Mouse (Mus musculus) G1E (cell line): ENCODE measurements at regions not wholly inside any gene's neighbourhood (a gene's known extent, or its start where the extent isn't known, plus 50 kb on each side); places are given as distances from the start of the nearest gene placed in this dataset.

Experiments
- ATAC-seq: 2 replicates; pipeline ENCODE4 v1.8.0; 2016; ENCODE audit warnings: mild to moderate bottlenecking; ENCODE audit not compliant: insufficient number of reproducible peaks, poor library complexity, low FRiP score, severe bottlenecking; ENCODE audit errors: extremely low read depth
- DNase-seq: peaks from one replicate; pipeline ENCODE4 v3.0.0; 2012; ENCODE audit warnings: low spot score
- H3K27me3 ChIP-seq: 2 replicates; pipeline ENCODE4 v1.6.1; 2012; ENCODE audit warnings: mild to moderate bottlenecking, low read length, inconsistent platforms; ENCODE audit not compliant: insufficient read depth
- H3K36me3 ChIP-seq: replicated peaks from 2 replicates; pipeline ENCODE3; 2012; ENCODE audit warnings: mild to moderate bottlenecking, inconsistent platforms
- H3K4me1 ChIP-seq: 2 replicates; pipeline ENCODE4 v1.6.1; 2012; ENCODE audit warnings: low read depth, low read length, inconsistent platforms, mixed read lengths; ENCODE audit not compliant: insufficient read depth
- H3K4me3 ChIP-seq: 2 replicates; pipeline ENCODE4 v1.5.1; 2012; ENCODE audit warnings: low read depth, mild to moderate bottlenecking, inconsistent platforms, low read length, moderate library complexity, mixed read lengths
- H3K9me3 ChIP-seq: replicated peaks from 2 replicates; pipeline ENCODE4 v1.6.1; 2012; ENCODE audit warnings: inconsistent platforms
- CTCF ChIP-seq: IDR thresholded peaks from 2 replicates; pipeline ENCODE4 v1.5.1; 2012; ENCODE audit warnings: low read depth, low read length, inconsistent platforms, mixed read lengths
- GATA1 ChIP-seq: IDR thresholded peaks from 2 replicates; pipeline ENCODE4 v1.6.1; 2012; ENCODE audit warnings: borderline replicate concordance, low read length, inconsistent platforms, mixed read lengths
- GATA2 ChIP-seq: IDR thresholded peaks from 2 replicates; pipeline ENCODE4 v1.6.1; 2012; ENCODE audit warnings: low read depth, low read length, inconsistent platforms, borderline replicate concordance
- POLR2AphosphoS5 ChIP-seq: IDR thresholded peaks from 2 replicates; pipeline ENCODE4 v1.6.1; 2012; ENCODE audit warnings: low read depth, low read length, inconsistent platforms; ENCODE audit not compliant: insufficient replicate concordance
- TAL1 ChIP-seq: conservative IDR thresholded peaks from 2 replicates; pipeline ENCODE4 v1.6.1; 2012; ENCODE audit warnings: low read depth, low read length, inconsistent platforms, mixed read lengths

- H3K4me1 ChIP-seq = no peaks in the 10 kb centered on the region
- ATAC-seq (no peak), DNase-seq (no peak)
- H3K4me3 ChIP-seq = no peak overlapping the region
- peaks cover 16% of the 10 kb centered on the region for H3K9me3 ChIP-seq
- no peaks in the 10 kb centered on the region for H3K36me3 ChIP-seq
- TF ChIP-seq GATA1 (no peak), POLR2AphosphoS5 (no peak), CTCF (no peak), TAL1 (no peak), GATA2 (no peak)
- no peaks in the 10 kb centered on the region for H3K27me3 ChIP-seq
Observed at GRCm38 (mm10) chr1:186376906-186377623, 260.0 kb upstream of the Lyplal1 start.

GRCm38 (mm10) chr1:186374009-186374649, 257.0 kb upstream of the Lyplal1 start:
- ATAC-seq (no peak), DNase-seq (no peak)
- peaks cover 24% of the 10 kb centered on the region for H3K9me3 ChIP-seq
- no peaks in the 10 kb centered on the region for H3K36me3 ChIP-seq
- H3K4me3 ChIP-seq = no peak overlapping the region
- H3K27me3 ChIP-seq = no peaks in the 10 kb centered on the region
- TF ChIP-seq GATA1 (no peak), TAL1 (no peak), GATA2 (no peak), CTCF (no peak), POLR2AphosphoS5 (no peak)
- H3K4me1 ChIP-seq = no peaks in the 10 kb centered on the region

GRCm38 (mm10) chr1:186373386-186373785, 256.3 kb upstream of the Lyplal1 start:
- peaks cover 21% of the 10 kb centered on the region for H3K9me3 ChIP-seq
- no peak for ATAC-seq

DNA sequence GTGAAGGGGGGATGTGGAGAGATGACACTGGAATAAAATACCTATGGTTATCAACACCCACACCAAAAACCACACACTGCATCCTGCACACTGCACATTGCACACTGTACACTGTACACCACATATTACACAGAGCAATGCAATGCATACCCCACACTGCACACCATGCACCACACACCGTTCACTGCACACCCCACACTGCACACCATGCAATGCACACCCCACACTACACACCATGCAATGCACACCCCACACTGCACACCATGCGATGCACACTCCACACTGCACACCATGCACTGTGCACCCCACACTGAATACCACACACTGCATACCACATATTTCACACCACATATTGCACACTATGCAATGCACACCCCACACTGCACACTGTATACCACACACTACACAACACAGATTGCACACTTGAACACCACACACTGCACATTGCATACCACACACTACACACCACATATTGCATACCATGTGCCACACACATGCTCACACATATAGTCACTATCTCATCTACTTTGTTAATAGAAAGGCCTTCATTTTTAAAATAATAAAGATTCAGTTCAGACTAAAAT, 255.8 kb upstream of the Lyplal1 start:
- no peak for DNase-seq
- Histone ChIP-seq H3K27me3 (no peaks in the 10 kb centered on the region), H3K36me3 (no peaks in the 10 kb centered on the region), H3K9me3 (peaks cover 21% of the 10 kb centered on the region), H3K4me3 (peak overlapping the region; percentile 51; the same call in 1 of the 2 replicates), H3K4me1 (no peaks in the 10 kb centered on the region)
- no peak for ATAC-seq
- peak; percentile 67; the same call in 1 of the 2 replicates for TF ChIP-seq POLR2AphosphoS5
- TF ChIP-seq TAL1 = no peak

More at GRCm38 (mm10) chr1:186373386-186373785, 256.3 kb upstream of the Lyplal1 start:
- no peaks in the 10 kb centered on the region for H3K36me3 ChIP-seq
- TF ChIP-seq GATA1 (no peak), POLR2AphosphoS5 (no peak), TAL1 (no peak), GATA2 (no peak), CTCF (no peak)
- H3K4me3 ChIP-seq = no peak overlapping the region
- no peaks in the 10 kb centered on the region for H3K27me3 ChIP-seq
- no peaks in the 10 kb centered on the region for H3K4me1 ChIP-seq
- DNase-seq = no peak

GRCm38 (mm10) chr1:186363356-186363755, 246.2 kb upstream of the Lyplal1 start:
- TF ChIP-seq POLR2AphosphoS5 (no peak), CTCF (no peak), TAL1 (no peak), GATA1 (no peak), GATA2 (no peak)
- H3K9me3 ChIP-seq = peaks cover 19% of the 10 kb centered on the region
- DNase-seq (no peak), ATAC-seq (0 out of 2 replicates have a peak, but pooled peaks have one; percentile 40)
- H3K36me3 ChIP-seq = no peaks in the 10 kb centered on the region
- H3K4me1 ChIP-seq = no peaks in the 10 kb centered on the region
- H3K27me3 ChIP-seq = no peaks in the 10 kb centered on the region
- H3K4me3 ChIP-seq = no peak overlapping the region

DNA sequence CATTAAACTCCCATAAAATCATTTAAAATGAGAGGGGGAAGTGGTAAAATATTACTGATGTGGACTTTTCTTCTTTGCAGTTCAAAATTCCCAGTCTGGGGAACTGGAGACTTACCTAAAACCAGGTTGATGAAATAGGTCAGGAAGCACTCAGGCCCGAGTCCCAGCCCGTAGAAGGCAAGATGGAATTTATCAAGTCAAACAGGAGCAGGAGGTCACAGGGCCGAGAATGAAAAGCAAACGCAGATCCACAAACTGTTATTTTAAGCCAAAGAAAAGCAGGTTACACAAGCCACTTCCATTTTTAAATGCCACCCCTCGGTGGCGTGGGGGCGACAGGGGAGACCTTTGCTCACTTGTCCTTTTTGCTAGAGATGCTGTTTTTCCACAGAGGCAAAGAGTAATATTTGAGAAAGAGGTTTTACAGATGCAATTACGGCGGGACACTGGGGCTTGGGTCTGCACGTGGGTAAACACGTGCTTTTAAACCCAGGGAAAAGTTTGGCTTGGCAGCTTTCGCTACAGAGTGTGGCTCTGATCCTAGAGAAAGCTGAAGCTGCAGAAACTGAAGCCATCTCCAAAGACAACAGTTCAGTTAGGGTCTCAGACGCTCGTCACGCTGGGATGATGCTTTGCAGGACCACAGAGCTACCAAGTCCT, 241.0 kb upstream of the Lyplal1 start:
- no peaks in the 10 kb centered on the region for H3K27me3 ChIP-seq
- no peak for TF ChIP-seq GATA1
- no peak for TF ChIP-seq GATA2
- no peak for TF ChIP-seq TAL1
- no peak for TF ChIP-seq CTCF
- no peak for TF ChIP-seq POLR2AphosphoS5
- peaks cover 21% of the 10 kb centered on the region for H3K9me3 ChIP-seq
- no peak overlapping the region for H3K4me3 ChIP-seq
- H3K4me1 ChIP-seq = no peaks in the 10 kb centered on the region
- ATAC-seq = no peak
- no peak for DNase-seq
- H3K36me3 ChIP-seq = no peaks in the 10 kb centered on the region
